ENCODE assay signal across 7 mouse cellular contexts in genomic region chrX:106012559-106012958, GRCm38 (mm10). TPM values are rescaled to one million over a fixed set of nuclear protein-coding genes. Genes with fewer than 3 reads are reported as not detected.
A peak's percentile ranks its signal among the peaks of the same experiment; 100 is the strongest.
DNase-seq lines count a peak whose midpoint lies in the region; ATAC-seq and TF ChIP-seq lines count a peak whose summit lies in the region.

No protein-coding gene starts in this region.

- no peaks in the 10 kb centered on the region for H3K27me3 ChIP-seq in lung, postnatal 0 days (replicated peaks; ENCODE audit: insufficient read depth, low read length)
- no peaks in the 10 kb centered on the region for H3K27me3 ChIP-seq in forebrain, embryonic 12.5 days
- H3K27me3 ChIP-seq in limb, embryonic 13.5 days: peaks cover 5% of the 10 kb centered on the region; the same call in 1 of the 2 replicates
- H3K27me3 ChIP-seq in stomach, embryonic 15.5 days (replicated peaks): no peaks in the 10 kb centered on the region

- no peak overlapping the region; the same call in 1 of the 2 replicates for H3K4me2 ChIP-seq in lung, postnatal 0 days (replicated peaks; ENCODE audit: low read depth, low read length)
- peak overlapping the region; percentile 46 for H3K4me2 ChIP-seq in forebrain, embryonic 12.5 days
- peak overlapping the region; percentile 57 for H3K4me2 ChIP-seq in limb, embryonic 13.5 days (replicated peaks)
- H3K4me2 ChIP-seq in stomach, embryonic 15.5 days: peak overlapping the region; percentile 50

- no peak for ATAC-seq in lung, postnatal 0 days
- no peak for ATAC-seq in forebrain, embryonic 12.5 days (ENCODE audit: low FRiP score)
- ATAC-seq in limb, embryonic 13.5 days (ENCODE audit: low FRiP score, low read depth): no peak
- ATAC-seq in stomach, embryonic 15.5 days (ENCODE audit: insufficient read depth, low FRiP score, low read depth): no peak

- no peaks in the 10 kb centered on the region for H3K36me3 ChIP-seq in lung, postnatal 0 days (ENCODE audit: insufficient read depth, low read length)
- H3K36me3 ChIP-seq in forebrain, embryonic 12.5 days (replicated peaks): no peaks in the 10 kb centered on the region
- no peaks in the 10 kb centered on the region for H3K36me3 ChIP-seq in limb, embryonic 13.5 days
- no peaks in the 10 kb centered on the region for H3K36me3 ChIP-seq in stomach, embryonic 15.5 days

- peak overlapping the region; percentile 73; the same call in 1 of the 2 replicates for H3K27ac ChIP-seq in lung, postnatal 0 days (ENCODE audit: low read length)
- H3K27ac ChIP-seq in forebrain, embryonic 12.5 days: peak overlapping the region; percentile 57
- H3K27ac ChIP-seq in limb, embryonic 13.5 days: peak overlapping the region; percentile 67; the same call in 1 of the 2 replicates
- peak overlapping the region; percentile 77 for H3K27ac ChIP-seq in stomach, embryonic 15.5 days

- no peak for TF ChIP-seq EP300 in lung, postnatal 0 days (IDR thresholded peaks at IDR 0.05)

- no peaks in the 10 kb centered on the region for H3K9me3 ChIP-seq in lung, postnatal 0 days (ENCODE audit: low read length)
- H3K9me3 ChIP-seq in forebrain, embryonic 12.5 days: no peaks in the 10 kb centered on the region
- H3K9me3 ChIP-seq in limb, embryonic 13.5 days: no peaks in the 10 kb centered on the region
- H3K9me3 ChIP-seq in stomach, embryonic 15.5 days: no peaks in the 10 kb centered on the region

- no peak overlapping the region for H3K9ac ChIP-seq in lung, postnatal 0 days (replicated peaks; ENCODE audit: low read depth)
- H3K9ac ChIP-seq in forebrain, embryonic 12.5 days: no peak overlapping the region
- H3K9ac ChIP-seq in limb, embryonic 13.5 days: no peak overlapping the region
- no peak overlapping the region for H3K9ac ChIP-seq in stomach, embryonic 15.5 days

- 59% methylated on average over 3 of the region's 3 CpGs for WGBS in lung, postnatal 0 days
- WGBS in forebrain, embryonic 12.5 days: 81% methylated on average over 3 of the region's 3 CpGs
- 71% methylated on average over 3 of the region's 3 CpGs for WGBS in limb, embryonic 13.5 days
- WGBS in stomach, embryonic 15.5 days: 74% methylated on average over 3 of the region's 3 CpGs

- H3K4me1 ChIP-seq in lung, postnatal 0 days (ENCODE audit: insufficient read depth, low read depth, low read length): no peaks in the 10 kb centered on the region
- H3K4me1 ChIP-seq in forebrain, embryonic 12.5 days: peaks cover 6% of the 10 kb centered on the region; the same call in 1 of the 2 replicates
- peaks cover 13% of the 10 kb centered on the region for H3K4me1 ChIP-seq in limb, embryonic 13.5 days
- no peaks in the 10 kb centered on the region for H3K4me1 ChIP-seq in stomach, embryonic 15.5 days

- no peak overlapping the region for H3K4me3 ChIP-seq in lung, postnatal 0 days (ENCODE audit: low read depth, low read length)
- peak overlapping the region; percentile 24 for H3K4me3 ChIP-seq in forebrain, embryonic 12.5 days (replicated peaks)
- peak overlapping the region; percentile 56 for H3K4me3 ChIP-seq in limb, embryonic 13.5 days
- H3K4me3 ChIP-seq in stomach, embryonic 15.5 days (replicated peaks): peak overlapping the region; percentile 27; the same call in 1 of the 2 replicates

- no peak for TF ChIP-seq CTCF in lung, postnatal 0 days (IDR thresholded peaks at IDR 0.05)

- no peak for DNase-seq in lung, postnatal 0 days (ENCODE audit: low spot score)
- DNase-seq in lung, postnatal 36 days: no peak
- DNase-seq in urinary bladder, adult 2 months (ENCODE audit: low spot score): no peak
- DNase-seq in adrenal gland, postnatal 4 days (ENCODE audit: low spot score in 2 of 2): no peak

RNA-seq across cellular contexts. Expression of gene Magt1, which starts 0.9 kb away (rescaled TPM):
- 27.8 and 39.2 TPM in 2 replicates for polyA plus RNA-seq in lung, postnatal 0 days (2015; fragmentation: Nextera tagmentation; extraction: Ambion mirVana)
- polyA plus RNA-seq in forebrain, embryonic 12.5 days (2016; fragmentation: Nextera tagmentation; extraction: Ambion mirVana): 33.5 and 38.3 TPM in 2 replicates
- polyA plus RNA-seq in limb, embryonic 13.5 days (2015; fragmentation: Nextera tagmentation; extraction: Ambion mirVana): 66.6 and 73.4 TPM in 2 replicates
- polyA plus RNA-seq in stomach, embryonic 15.5 days (2015; fragmentation: Nextera tagmentation; extraction: Ambion mirVana): 74.3 and 79.6 TPM in 2 replicates
- polyA plus RNA-seq in urinary bladder, adult 2 months (2012; rRNA removed): 18.6 and 20.4 TPM in 2 replicates
- 10 to 100 TPM; 51.6 to 57.8 TPM for total RNA-seq in adrenal gland, postnatal 4 days (2021)

RNA-seq across cellular contexts. Expression of gene Cox7b, which starts 2.9 kb away (rescaled TPM):
- 260 and 297 TPM in 2 replicates for polyA plus RNA-seq in lung, postnatal 0 days (2015; fragmentation: Nextera tagmentation; extraction: Ambion mirVana)
- polyA plus RNA-seq in forebrain, embryonic 12.5 days (2016; fragmentation: Nextera tagmentation; extraction: Ambion mirVana): 284 and 287 TPM in 2 replicates
- polyA plus RNA-seq in limb, embryonic 13.5 days (2015; fragmentation: Nextera tagmentation; extraction: Ambion mirVana): 357 and 372 TPM in 2 replicates
- 412 and 422 TPM in 2 replicates for polyA plus RNA-seq in stomach, embryonic 15.5 days (2015; fragmentation: Nextera tagmentation; extraction: Ambion mirVana)
- polyA plus RNA-seq in urinary bladder, adult 2 months (2012; rRNA removed): 213 and 279 TPM in 2 replicates
- total RNA-seq in adrenal gland, postnatal 4 days (2021): 100 to 1,000 TPM; 338 to 374 TPM

RNA-seq across cellular contexts. Expression of gene Atp7a, which starts 14.5 kb away (rescaled TPM):
- polyA plus RNA-seq in lung, postnatal 0 days (2015; fragmentation: Nextera tagmentation; extraction: Ambion mirVana): 20.5 and 23.7 TPM in 2 replicates
- 24.8 and 25.0 TPM in 2 replicates for polyA plus RNA-seq in forebrain, embryonic 12.5 days (2016; fragmentation: Nextera tagmentation; extraction: Ambion mirVana)
- polyA plus RNA-seq in limb, embryonic 13.5 days (2015; fragmentation: Nextera tagmentation; extraction: Ambion mirVana): 30.4 and 36.7 TPM in 2 replicates
- 22.5 and 24.8 TPM in 2 replicates for polyA plus RNA-seq in stomach, embryonic 15.5 days (2015; fragmentation: Nextera tagmentation; extraction: Ambion mirVana)
- polyA plus RNA-seq in urinary bladder, adult 2 months (2012; rRNA removed): 4.6 and 5.7 TPM in 2 replicates
- total RNA-seq in adrenal gland, postnatal 4 days (2021): 10 to 100 TPM; 34.1 to 39.3 TPM
